Mouse (Mus musculus) CH12.LX (cell line): ENCODE measurements around the gene Haus2. TPM values are rescaled to one million over a fixed set of nuclear protein-coding genes. Genes with fewer than 3 reads are reported as not detected.

Source experiments
- DNase-seq: peaks from one replicate; pipeline ENCODE4 v3.0.0-alpha.2; 2013; ENCODE audit errors: extremely low read depth
- H3K27ac ChIP-seq: 2 replicates; pipeline ENCODE4 v1.5.1; 2012; ENCODE audit warnings: low read depth, mild to moderate bottlenecking, control low read depth, moderate library complexity; ENCODE audit not compliant: insufficient read depth
- H3K27me3 ChIP-seq: replicated peaks from 2 replicates; pipeline ENCODE3; 2012; ENCODE audit warnings: inconsistent platforms
- H3K36me3 ChIP-seq, 2 experiments: replicated peaks in 1 of 2; 2 replicates each; pipeline versions ENCODE3 to v1.6.1; 2012; ENCODE audit warnings: inconsistent platforms in 1 of 2, low read length in 1 of 2, mild to moderate bottlenecking in 1 of 2, mixed read lengths in 1 of 2, moderate library complexity in 1 of 2; ENCODE audit not compliant: control insufficient read depth in 1 of 2, insufficient read depth in 1 of 2
- H3K4me1 ChIP-seq, 2 experiments: 2 replicates each; pipeline ENCODE4 v1.6.1; 2012; ENCODE audit warnings: inconsistent platforms in 1 of 2, moderate library complexity in 1 of 2; ENCODE audit not compliant: insufficient read depth in 2 of 2, control insufficient read depth in 1 of 2
- H3K4me2 ChIP-seq: 2 replicates; pipeline ENCODE4 v1.6.1; 2012; ENCODE audit warnings: low read depth, mild to moderate bottlenecking, control low read depth; ENCODE audit not compliant: poor library complexity, insufficient read depth, severe bottlenecking
- H3K4me3 ChIP-seq, 3 experiments: fragments of 150-350 bp in 1 of 3; sonication (generic) in 1 of 3; replicated peaks in 1 of 3; 2 replicates each; pipeline versions ENCODE3 to v1.5.1; 2011 to 2012; ENCODE audit warnings: low read depth in 2 of 3, low read length in 2 of 3, mild to moderate bottlenecking in 2 of 3, moderate library complexity in 2 of 3, control low read depth in 1 of 3, improper control_type of control experiment in 1 of 3, inconsistent platforms in 1 of 3, mixed read lengths in 1 of 3; ENCODE audit not compliant: poor library complexity in 1 of 3
- H3K79me2 ChIP-seq: replicated peaks from 2 replicates; pipeline ENCODE4 v1.6.1; 2012; ENCODE audit warnings: mild to moderate bottlenecking, moderate library complexity; ENCODE audit not compliant: control insufficient read depth, poor library complexity, insufficient read depth, severe bottlenecking; ENCODE audit errors: extremely low read depth
- H3K9ac ChIP-seq: 2 replicates; pipeline ENCODE4 v1.6.1; 2012; ENCODE audit warnings: low read depth, mild to moderate bottlenecking, control low read depth, moderate library complexity; ENCODE audit not compliant: insufficient read depth
- H3K9me3 ChIP-seq: replicated peaks from 2 replicates; pipeline ENCODE3; 2012; ENCODE audit warnings: low read length, inconsistent platforms, mixed read lengths
- CHD2 ChIP-seq: IDR thresholded peaks from 2 replicates; pipeline ENCODE4 v1.6.1; 2011; ENCODE audit warnings: low read length, improper control_type of control experiment
- CTCF ChIP-seq, 2 experiments: IDR thresholded peaks in 1 of 2; conservative IDR thresholded peaks in 1 of 2; 2 replicates each; pipeline ENCODE4 v1.5.1; 2011 to 2012; ENCODE audit warnings: low read depth in 2 of 2, low read length in 2 of 2, improper control_type of control experiment in 1 of 2, inconsistent platforms in 1 of 2, mild to moderate bottlenecking in 1 of 2, moderate library complexity in 1 of 2
- E2F4 ChIP-seq: IDR thresholded peaks from 2 replicates; pipeline ENCODE4 v1.6.1; 2011; ENCODE audit warnings: low read depth, low read length, improper control_type of control experiment; ENCODE audit not compliant: insufficient replicate concordance
- ELF1 ChIP-seq: IDR thresholded peaks from 2 replicates; pipeline ENCODE4 v1.6.1; 2014; ENCODE audit warnings: low read depth, mild to moderate bottlenecking, inconsistent platforms, low read length, improper control_type of control experiment
- ETS1 ChIP-seq: conservative IDR thresholded peaks from 2 replicates; pipeline ENCODE4 v1.6.1; 2012; ENCODE audit warnings: low read depth, mild to moderate bottlenecking, inconsistent platforms, low read length, improper control_type of control experiment, moderate library complexity
- JUND ChIP-seq: conservative IDR thresholded peaks from 2 replicates; pipeline ENCODE4 v1.6.1; 2011; ENCODE audit warnings: low read depth, low read length, improper control_type of control experiment
- KAT2A ChIP-seq: IDR thresholded peaks from 2 replicates; pipeline ENCODE4 v1.6.1; 2012; ENCODE audit warnings: low read length, improper control_type of control experiment, inconsistent platforms; ENCODE audit not compliant: insufficient replicate concordance
- MAFK ChIP-seq: IDR thresholded peaks from 2 replicates; pipeline ENCODE4 v1.6.1; 2011; ENCODE audit warnings: low read length, improper control_type of control experiment; ENCODE audit not compliant: insufficient replicate concordance
- MEF2A ChIP-seq: IDR thresholded peaks from 2 replicates; pipeline ENCODE4 v1.6.1; 2014; ENCODE audit warnings: low read depth, mild to moderate bottlenecking, inconsistent platforms, low read length, improper control_type of control experiment, borderline replicate concordance
- MXI1 ChIP-seq: IDR thresholded peaks from 2 replicates; pipeline ENCODE4 v1.6.1; 2011; ENCODE audit warnings: mild to moderate bottlenecking, low read depth, low read length, improper control_type of control experiment
- MYC ChIP-seq: IDR thresholded peaks from 2 replicates; pipeline ENCODE4 v1.6.1; 2011; ENCODE audit warnings: low read depth, mild to moderate bottlenecking, improper control_type of control experiment, low read length
- NRF1 ChIP-seq: IDR thresholded peaks from 2 replicates; pipeline ENCODE4 v1.6.1; 2014; ENCODE audit warnings: low read depth, mild to moderate bottlenecking, inconsistent platforms, low read length, improper control_type of control experiment, moderate library complexity
- POLR2AphosphoS2 ChIP-seq: IDR thresholded peaks from 2 replicates; pipeline ENCODE4 v1.6.1; 2011; ENCODE audit warnings: low read depth, low read length, improper control_type of control experiment
- RAD21 ChIP-seq: IDR thresholded peaks from 2 replicates; pipeline ENCODE4 v1.6.1; 2011; ENCODE audit warnings: low read depth, mild to moderate bottlenecking, low read length, improper control_type of control experiment, moderate library complexity
- SMC3 ChIP-seq: IDR thresholded peaks from 2 replicates; pipeline ENCODE4 v1.6.1; 2011; ENCODE audit warnings: low read depth, low read length, improper control_type of control experiment
- UBTF ChIP-seq: IDR thresholded peaks from 2 replicates; pipeline ENCODE4 v1.6.1; 2012; ENCODE audit warnings: low read depth, mild to moderate bottlenecking, inconsistent platforms, low read length, improper control_type of control experiment, moderate library complexity
- ZC3H11A ChIP-seq: IDR thresholded peaks from 2 replicates; pipeline ENCODE4 v1.6.1; 2012; ENCODE audit warnings: low read depth, mild to moderate bottlenecking, inconsistent platforms, low read length, improper control_type of control experiment
- ZNF384 ChIP-seq: IDR thresholded peaks from 2 replicates; pipeline ENCODE4 v1.6.1; 2012; ENCODE audit warnings: low read depth, low read length, improper control_type of control experiment, inconsistent platforms
- dilution Hi-C: fragments of 300-500 bp; cut with MboI; formaldehyde crosslinking; loops from 2 replicates; pipeline ENCODE4 v1.14.3; 2020; ENCODE audit warnings: low sequenced_read_pairs; ENCODE audit not compliant: extremely low pct_unique_long_range_greater_than_20kb, extremely low pct_ligation_motif_present
- in situ Hi-C: fragments of 300-500 bp; cut with MboI; formaldehyde crosslinking; loops from 3 replicates; pipeline ENCODE4 v1.14.3; 2019; ENCODE audit warnings: low sequenced_read_pairs, low pct_ligation_motif_present, low pct_unique_long_range_greater_than_20kb, mixed read lengths
- polyA plus RNA-seq: library from polyadenylated mRNA; unstranded; fragments of >175 nt; gene quantifications from 2 replicates; pipeline ENCODE4 v1.2.1, GENCODE M21; 2012; ENCODE audit warnings: low read depth; ENCODE audit not compliant: insufficient read length
- total RNA-seq, 2 experiments: library from RNA; depleted of rRNA; stranded (reverse); fragments of 300-350 nt in 1 of 2; fragments of >200 nt in 1 of 2; gene quantifications; 2 replicates each; pipeline ENCODE4 v1.2.3; 2012 to 2014

The Haus2 gene
- total and polyA plus RNA-seq, 3 experiments = 12.8 to 37.8 (median 18.2) TPM

DNA sequence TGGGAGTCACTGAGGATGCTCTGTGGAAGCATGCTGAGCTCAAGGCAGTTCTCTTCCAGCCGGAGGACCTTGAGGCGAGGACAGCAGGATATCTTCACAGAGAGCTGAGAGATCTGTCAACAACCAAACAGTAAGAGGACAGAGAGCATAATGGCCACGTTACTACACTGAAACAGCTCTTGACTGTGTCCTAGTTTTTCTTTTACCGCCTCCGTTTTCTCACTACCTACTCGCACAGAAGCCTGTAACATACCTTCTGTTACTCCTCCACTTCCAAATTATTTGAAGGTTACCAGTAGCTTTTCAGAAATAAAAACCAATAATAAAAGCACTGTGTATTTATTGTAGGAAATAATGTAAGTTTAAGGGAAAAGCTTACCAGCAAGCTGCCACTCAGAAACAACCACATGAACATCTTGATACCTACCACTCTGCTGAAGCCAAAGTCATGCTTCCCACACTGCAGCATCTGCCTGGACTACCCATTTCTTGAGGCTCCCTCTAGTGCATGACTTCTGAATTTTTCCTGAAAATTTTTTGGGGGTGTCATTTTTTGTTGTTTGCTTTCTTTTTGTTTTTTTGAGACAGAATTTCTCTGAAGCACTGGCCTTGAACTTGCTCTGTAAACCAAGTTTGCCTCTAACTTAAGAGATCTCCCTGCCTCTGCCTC is 3.0 kb upstream of the Haus2 start:
- in situ Hi-C loops = no loop called here
- H3K4me2 ChIP-seq = no peak overlapping the region
- peak; percentile 23 for DNase-seq
- H3K4me1 ChIP-seq = peaks cover 0 to 24% of the 10 kb centered on the region in 2 experiments; a peak in 1 of 4 replicates
- H3K4me3 ChIP-seq = no peak overlapping the region
- no peak overlapping the region for H3K9ac ChIP-seq
- H3K79me2 ChIP-seq = peaks cover 12% of the 10 kb centered on the region
- H3K27ac ChIP-seq = no peak overlapping the region
- H3K9me3 ChIP-seq = no peaks in the 10 kb centered on the region
- H3K36me3 ChIP-seq = peaks cover 9 to 36% of the 10 kb centered on the region in 2 experiments
- no peaks in the 10 kb centered on the region for H3K27me3 ChIP-seq
- TF ChIP-seq JUND = no peak
- no peak for TF ChIP-seq CHD2
- TF ChIP-seq CTCF (conservative IDR thresholded peaks at IDR 0.05 in 1 of 2, IDR thresholded peaks at IDR 0.05 in 1 of 2; ENCODE audit: low read depth in 2 of 2, low read length in 2 of 2) = peak in 1 of 2 experiments; percentile 59; a peak in 2 of 4 replicates
- TF ChIP-seq SMC3 = peak; percentile 52
- TF ChIP-seq POLR2AphosphoS2 = no peak
- no peak for TF ChIP-seq ZNF384
- 0 out of 2 replicates have a peak, but pooled peaks have one; percentile 16 for TF ChIP-seq MYC
- TF ChIP-seq RAD21 = peak; percentile 40
- dilution Hi-C loops = no loop called here

DNA sequence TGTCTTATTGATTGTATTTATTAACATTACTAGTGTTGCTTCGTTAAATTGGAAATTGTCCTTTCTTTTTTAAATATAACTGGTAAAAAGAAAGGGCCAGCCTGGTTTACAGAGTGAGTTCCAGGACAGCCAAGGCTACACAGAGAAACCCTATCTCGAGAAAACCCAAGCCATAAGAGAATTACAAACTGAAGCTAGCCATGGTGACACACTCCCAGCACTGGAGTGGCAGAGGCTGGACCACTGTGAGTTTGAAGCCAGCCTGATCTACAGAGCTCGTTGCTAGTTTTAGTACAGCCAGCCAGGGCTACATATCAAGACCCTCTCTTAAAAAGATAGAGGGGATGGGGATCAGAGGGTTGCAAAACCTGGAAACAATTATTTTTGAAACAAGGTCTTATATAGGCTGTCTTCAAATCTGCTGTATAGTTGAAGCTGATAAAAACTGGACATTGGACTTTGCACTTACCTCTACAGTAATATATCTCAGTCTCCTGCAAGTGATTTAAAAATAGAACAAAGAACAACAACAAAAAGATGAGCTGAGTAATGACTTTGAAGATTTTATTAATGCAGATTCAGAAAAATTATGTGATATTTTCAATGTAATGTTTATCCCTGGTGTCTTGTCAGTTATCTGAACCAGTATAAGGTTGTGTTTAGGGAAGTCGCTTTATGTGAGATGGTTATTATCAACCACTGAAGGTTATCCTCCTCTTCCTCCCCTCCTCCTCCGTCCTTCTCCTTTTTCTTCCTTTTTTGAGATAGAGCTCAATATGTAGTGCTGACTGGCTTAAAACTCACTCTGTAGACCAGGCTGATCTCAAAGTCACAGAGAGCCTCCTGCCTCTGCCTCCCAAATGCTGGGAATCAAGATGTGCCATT is 7.3 kb downstream of the Haus2 start:
- Histone ChIP-seq H3K79me2 (peaks cover 6% of the 10 kb centered on the region; the same call in 1 of the 2 replicates), H3K9ac (no peak overlapping the region), H3K4me3 (no peak overlapping the region), H3K36me3 (peaks cover 43 to 80% of the 10 kb centered on the region in 2 experiments), H3K4me2 (no peak overlapping the region), H3K27me3 (no peaks in the 10 kb centered on the region), H3K4me1 (peaks cover 0 to 6% of the 10 kb centered on the region in 2 experiments; a peak in 1 of 4 replicates), H3K27ac (no peak overlapping the region), H3K9me3 (peaks cover 4% of the 10 kb centered on the region)
- no peak for DNase-seq
- dilution Hi-C loops (no loop called here), in situ Hi-C loops (no loop called here)
- TF ChIP-seq SMC3 = no peak
- TF ChIP-seq ETS1 = no peak
- TF ChIP-seq MYC = no peak
- TF ChIP-seq E2F4 = no peak
- TF ChIP-seq NRF1 = no peak
- TF ChIP-seq ZNF384 = no peak
- TF ChIP-seq ZC3H11A = no peak
- TF ChIP-seq POLR2AphosphoS2 = no peak
- TF ChIP-seq MAFK = no peak
- no peak for TF ChIP-seq CTCF (conservative IDR thresholded peaks at IDR 0.05 in 1 of 2, IDR thresholded peaks at IDR 0.05 in 1 of 2; ENCODE audit: low read depth in 2 of 2, low read length in 2 of 2)
- TF ChIP-seq KAT2A = no peak
- no peak for TF ChIP-seq ELF1
- no peak for TF ChIP-seq MXI1
- TF ChIP-seq UBTF = no peak
- no peak for TF ChIP-seq MEF2A
